Mouse (Mus musculus) T-helper 1 cell (primary cell): Measurements from ENCODE around the gene Etv6.

ENCODE experiments used
- in situ Hi-C: fragments of 300-600 bp; cut with MboI, MseI; formaldehyde crosslinking; loops from one replicate; pipeline ENCODE4 v1.15.1; 2025; ENCODE audit warnings: high pct_unique_total_duplicates

The Etv6 gene

GRCm38 (mm10) chr6:134207391-134208179 is 172.1 kb downstream of the Etv6 start:
- in situ Hi-C loops: no loop called here

DNA sequence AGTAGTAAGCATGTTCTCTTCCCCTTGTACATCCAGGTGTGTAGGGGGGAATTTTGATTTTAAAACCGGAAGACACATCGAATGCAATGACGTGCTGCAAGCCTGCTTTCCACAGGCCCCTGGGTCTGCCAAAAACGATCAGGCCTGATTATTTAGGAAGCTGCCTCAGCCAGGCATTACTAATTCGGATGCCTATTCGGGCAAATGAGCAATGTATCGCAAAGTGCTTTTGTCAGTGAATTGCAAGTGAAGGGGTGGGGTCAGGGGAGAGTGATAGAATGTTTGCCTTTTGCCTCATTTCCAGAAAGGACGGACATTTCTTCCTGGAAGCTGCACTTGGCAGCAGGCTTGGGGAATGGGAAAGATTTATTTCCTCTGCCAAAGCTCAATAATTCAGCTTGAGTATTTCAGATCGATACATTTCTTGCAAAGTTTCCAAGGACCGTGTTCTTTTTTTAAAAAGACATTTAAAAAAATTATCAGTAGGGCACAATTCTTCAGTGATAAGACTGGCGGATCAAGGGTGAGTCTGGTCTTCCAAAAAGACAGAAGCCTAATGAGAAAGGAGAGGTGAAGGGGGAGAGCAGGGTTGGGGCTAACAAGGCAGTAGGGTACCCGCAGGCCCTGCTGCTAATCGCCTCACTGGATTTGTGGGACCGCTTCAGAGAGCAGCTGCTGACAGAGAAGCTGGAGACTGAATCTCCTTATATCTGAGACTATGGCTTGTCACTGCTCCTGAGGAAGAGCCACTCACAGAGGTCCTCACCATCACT is 172.9 kb downstream of the Etv6 start:
- in situ Hi-C loops: no loop called here

- in situ Hi-C loops: no loop called here
Observed at GRCm38 (mm10) chr6:134210675-134211457, 175.4 kb downstream of the Etv6 start.

- in situ Hi-C loops: no loop called here
Observed at GRCm38 (mm10) chr6:134211458-134211776, 175.9 kb downstream of the Etv6 start.

DNA sequence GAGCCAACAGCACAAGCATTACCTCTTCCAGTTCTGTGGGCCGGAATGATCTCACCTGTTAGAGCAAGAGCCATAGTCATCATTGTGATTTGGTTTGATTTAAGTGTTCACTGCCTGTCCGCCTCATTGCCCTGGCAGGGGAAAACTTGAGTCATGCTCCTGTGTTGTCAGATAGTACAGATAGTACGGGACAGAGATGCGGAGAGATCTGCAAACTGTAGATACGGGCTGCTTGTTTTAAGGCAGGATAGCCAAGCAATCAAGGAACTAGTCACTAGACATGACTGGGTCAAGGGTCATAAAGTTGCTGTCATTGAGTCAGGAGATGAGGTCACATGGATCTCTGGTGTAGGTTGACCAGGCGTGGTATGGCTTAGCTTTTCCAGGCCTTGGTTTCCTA is 182.2 kb downstream of the Etv6 start:
- in situ Hi-C loops: no loop called here

DNA sequence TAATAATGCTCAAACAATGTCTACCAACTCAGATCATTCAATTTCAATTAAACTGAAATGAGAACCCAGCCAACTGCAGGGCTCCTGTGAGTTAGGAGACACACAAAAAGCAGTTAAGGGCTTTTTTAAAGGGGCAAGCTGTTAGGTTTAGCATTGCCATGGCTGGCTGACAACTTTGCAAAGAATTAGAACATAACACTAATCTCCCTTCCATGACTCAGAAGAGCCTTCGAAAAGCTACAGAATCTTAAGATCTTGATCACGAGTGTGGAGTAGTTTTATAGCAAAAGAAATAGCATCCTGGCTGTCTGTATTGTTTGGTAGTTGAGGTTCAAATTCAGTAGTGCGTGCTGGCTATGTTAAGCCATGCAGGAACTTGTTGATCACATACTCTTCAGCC is 182.9 kb downstream of the Etv6 start:
- in situ Hi-C loops: no loop called here

GRCm38 (mm10) chr6:134219358-134219757 is 183.9 kb downstream of the Etv6 start:
- in situ Hi-C loops: no loop called here

- in situ Hi-C loops: loop anchor here (10.0 kb wide), 1 partner anchor 185 kb away; the partner anchor contains the start of gene Etv6
Observed at GRCm38 (mm10) chr6:134220209-134220777, 184.8 kb downstream of the Etv6 start.

DNA sequence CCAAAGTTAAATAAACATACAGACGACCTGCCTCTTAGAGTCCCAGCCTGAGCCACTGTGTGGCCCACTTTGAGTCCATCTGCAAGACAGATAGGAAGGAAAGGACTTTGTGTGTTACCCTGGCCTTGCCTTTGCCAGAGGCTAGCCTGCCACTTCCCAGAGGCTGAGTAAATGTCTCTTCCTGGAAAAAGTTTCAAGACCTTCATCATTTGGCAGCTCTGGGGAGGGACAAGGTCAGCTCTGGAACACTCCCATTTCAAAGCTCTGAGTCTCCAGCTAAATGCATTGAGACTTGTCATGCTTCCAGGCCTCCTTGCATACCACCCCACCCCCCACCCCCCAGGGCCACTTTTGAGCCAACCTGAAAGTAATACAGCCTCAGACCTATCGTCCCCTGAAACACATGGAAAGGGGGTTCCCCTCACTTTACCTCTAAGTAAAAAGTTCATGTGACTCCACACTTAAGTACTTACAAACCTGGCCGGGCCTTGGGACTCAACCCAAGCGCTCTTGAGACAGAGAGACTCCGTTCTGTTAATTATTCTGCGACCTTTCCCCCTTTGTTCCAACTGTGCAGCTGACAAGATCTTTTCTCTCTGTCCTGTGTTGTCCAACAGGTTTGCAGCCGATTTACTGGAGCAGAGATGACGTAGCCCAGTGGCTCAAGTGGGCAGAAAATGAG is 186.9 kb downstream of the Etv6 start:
- in situ Hi-C loops: loop anchor here (10.0 kb wide), 1 partner anchor 188 kb away; the partner anchor contains the start of gene Etv6

DNA sequence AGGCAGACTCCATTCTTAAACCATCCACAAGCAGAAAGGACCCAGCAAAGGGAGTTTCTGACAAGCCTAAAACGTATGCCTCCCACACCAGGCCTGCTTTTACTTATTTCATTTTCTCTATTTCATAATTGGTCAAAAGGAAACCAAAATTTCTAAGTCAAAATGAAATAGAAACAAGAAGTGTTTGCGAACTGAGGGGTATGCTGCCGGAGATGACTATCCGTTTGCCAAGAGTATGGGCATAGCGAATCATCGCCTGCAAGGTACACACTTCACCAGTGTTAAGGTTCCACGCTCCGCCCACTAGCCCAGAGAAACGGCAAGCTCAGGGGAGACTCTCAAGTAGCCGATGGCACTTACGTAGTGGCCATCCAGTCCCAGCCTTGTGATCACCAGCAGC is 190.1 kb downstream of the Etv6 start:
- in situ Hi-C loops: loop anchor here (10.0 kb wide), 1 partner anchor 191 kb away; the partner anchor contains the start of gene Etv6

DNA sequence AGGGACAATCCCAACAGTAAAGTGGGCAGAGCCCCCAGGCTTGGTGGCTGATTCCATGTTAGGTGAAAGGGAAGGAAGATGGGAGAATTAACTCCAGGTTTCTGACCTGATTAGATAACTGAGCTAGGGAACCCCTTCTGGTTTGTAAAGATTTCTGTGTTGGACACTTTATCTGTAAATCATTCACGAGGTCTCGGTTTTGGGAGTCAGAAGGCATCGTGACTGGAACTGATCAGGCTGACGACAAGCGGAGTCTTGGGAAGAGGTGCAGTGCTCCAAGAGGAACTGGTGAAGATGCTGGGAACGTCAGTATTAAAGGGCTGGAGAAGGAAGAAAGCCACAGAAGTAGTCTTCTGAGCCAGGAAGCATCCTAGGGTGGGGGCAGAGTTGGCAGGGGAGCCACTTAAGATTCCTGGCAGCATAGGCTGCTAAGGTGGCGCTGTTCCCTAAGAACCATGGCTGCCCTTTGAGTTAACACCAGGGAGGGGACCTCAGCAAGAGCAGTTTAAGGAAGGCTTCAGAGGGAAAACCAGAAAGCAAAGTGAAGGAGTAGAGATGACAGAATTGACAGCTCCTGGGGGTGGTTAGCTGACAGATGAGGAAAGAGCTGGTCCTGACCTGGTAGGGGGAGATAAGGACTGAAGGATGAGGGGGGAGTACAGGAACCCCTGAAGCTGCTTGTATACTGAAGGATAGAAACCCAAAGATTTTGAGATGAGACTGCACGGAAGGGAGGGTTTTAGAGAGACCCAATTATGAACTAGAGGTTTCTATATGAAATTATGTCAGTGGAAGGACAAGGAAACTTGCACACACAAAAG is 191.1 kb downstream of the Etv6 start:
- in situ Hi-C loops: loop anchor here (10.0 kb wide), 1 partner anchor 192 kb away; the partner anchor contains the start of gene Etv6

DNA sequence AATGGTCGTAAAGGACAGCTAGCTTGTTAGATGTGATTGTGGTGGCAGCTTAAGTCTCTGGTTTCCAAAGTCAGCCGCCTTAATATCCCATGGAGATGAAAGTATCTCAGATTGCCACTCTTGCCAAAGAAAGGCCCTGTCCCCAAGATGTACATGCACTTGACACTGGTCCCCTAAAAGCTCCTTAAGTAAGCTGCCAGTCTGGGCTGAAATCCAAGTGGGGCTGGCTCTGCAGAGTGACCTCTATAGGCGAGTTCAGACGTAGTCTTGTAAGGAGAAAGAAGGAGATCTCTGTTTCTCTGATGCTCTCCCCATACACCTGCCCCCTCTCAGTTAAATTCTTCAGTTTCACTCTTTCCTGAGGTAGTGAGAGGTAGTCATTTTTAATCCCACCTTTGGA is 200.8 kb downstream of the Etv6 start:
- in situ Hi-C loops: no loop called here

DNA sequence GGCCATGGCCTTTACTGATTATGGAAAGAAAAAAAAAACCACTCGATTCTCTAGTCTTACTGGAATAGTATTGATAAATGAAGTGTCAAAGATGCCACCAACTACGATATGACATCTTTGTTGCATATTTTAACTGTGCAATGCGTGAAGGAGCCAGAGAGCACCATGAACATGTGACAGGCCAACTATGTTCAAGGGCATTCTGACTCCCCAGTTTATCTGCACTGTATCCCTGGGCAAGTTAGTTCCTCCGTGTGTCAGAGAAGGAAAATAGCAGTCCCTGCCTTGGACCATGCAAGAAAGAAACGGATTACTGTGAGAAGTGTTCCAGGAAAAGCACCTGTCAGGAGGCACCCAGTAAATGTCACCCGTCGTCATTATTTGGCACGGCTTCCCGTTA is 203.0 kb downstream of the Etv6 start:
- in situ Hi-C loops: no loop called here

DNA sequence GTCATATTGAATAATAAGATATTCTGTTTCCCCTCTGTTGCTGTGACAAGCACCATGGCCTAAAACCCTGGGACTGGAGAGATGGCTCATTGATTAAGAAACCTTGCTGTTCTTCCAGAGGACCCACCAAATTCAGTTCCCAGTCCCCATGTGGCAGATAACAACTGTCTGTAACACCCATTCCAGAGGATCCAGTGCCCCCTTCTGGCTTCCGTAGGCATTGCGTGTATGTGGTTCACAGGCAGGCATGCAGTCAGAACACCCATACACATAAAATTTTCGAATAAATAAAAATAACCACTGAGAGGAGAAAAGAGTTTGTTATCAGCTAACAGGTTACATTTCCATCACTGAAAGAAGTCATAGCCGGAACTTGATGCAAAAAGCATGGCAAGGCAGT is 205.5 kb downstream of the Etv6 start:
- in situ Hi-C loops: no loop called here

DNA sequence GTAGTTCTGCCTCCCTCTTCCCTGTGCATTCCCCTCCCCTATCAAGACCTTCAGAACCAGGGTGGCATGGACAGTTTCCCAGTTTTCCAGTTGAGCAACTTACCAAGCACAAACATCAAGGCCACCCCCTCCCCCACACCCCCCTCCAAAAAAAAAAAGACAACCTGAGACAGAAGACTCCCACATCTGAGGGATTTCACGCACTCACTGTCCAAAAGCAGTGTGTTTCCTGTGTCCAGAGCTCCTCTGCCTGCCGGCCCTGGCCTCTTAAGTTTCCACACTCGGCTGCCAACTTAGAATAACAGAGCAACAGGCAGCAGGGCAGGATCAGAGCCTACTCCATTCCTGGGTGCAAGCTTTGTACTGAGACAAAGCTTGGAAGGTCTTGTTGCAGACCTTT is 207.6 kb downstream of the Etv6 start:
- in situ Hi-C loops: no loop called here

GRCm38 (mm10) chr6:134243546-134243945 is 208.0 kb downstream of the Etv6 start:
- in situ Hi-C loops: no loop called here

- in situ Hi-C loops: no loop called here
Observed at GRCm38 (mm10) chr6:134244071-134244470, 208.6 kb downstream of the Etv6 start.

- in situ Hi-C loops: no loop called here
Observed at GRCm38 (mm10) chr6:134246109-134246508, 210.6 kb downstream of the Etv6 start.

- in situ Hi-C loops: no loop called here
Observed at GRCm38 (mm10) chr6:134247324-134247723, 211.8 kb downstream of the Etv6 start.

- in situ Hi-C loops: no loop called here
Observed at GRCm38 (mm10) chr6:134248720-134249119, 213.2 kb downstream of the Etv6 start.
